Mouse (Mus musculus) CH12.LX (cell line): ENCODE results near the gene Smg6. TPM values are rescaled to one million over a fixed set of nuclear protein-coding genes. Genes with fewer than 3 reads are reported as not detected.

Experiments used
- DNase-seq: peaks from one replicate; pipeline ENCODE4 v3.0.0-alpha.2; 2013; ENCODE audit errors: extremely low read depth
- H3K27ac ChIP-seq: 2 replicates; pipeline ENCODE4 v1.5.1; 2012; ENCODE audit warnings: low read depth, mild to moderate bottlenecking, control low read depth, moderate library complexity; ENCODE audit not compliant: insufficient read depth
- H3K27me3 ChIP-seq: replicated peaks from 2 replicates; pipeline ENCODE3; 2012; ENCODE audit warnings: inconsistent platforms
- H3K36me3 ChIP-seq, 2 experiments: replicated peaks in 1 of 2; 2 replicates each; pipeline versions ENCODE3 to v1.6.1; 2012; ENCODE audit warnings: inconsistent platforms in 1 of 2, low read length in 1 of 2, mild to moderate bottlenecking in 1 of 2, mixed read lengths in 1 of 2, moderate library complexity in 1 of 2; ENCODE audit not compliant: control insufficient read depth in 1 of 2, insufficient read depth in 1 of 2
- H3K4me1 ChIP-seq, 2 experiments: 2 replicates each; pipeline ENCODE4 v1.6.1; 2012; ENCODE audit warnings: inconsistent platforms in 1 of 2, moderate library complexity in 1 of 2; ENCODE audit not compliant: insufficient read depth in 2 of 2, control insufficient read depth in 1 of 2
- H3K4me2 ChIP-seq: 2 replicates; pipeline ENCODE4 v1.6.1; 2012; ENCODE audit warnings: low read depth, mild to moderate bottlenecking, control low read depth; ENCODE audit not compliant: poor library complexity, insufficient read depth, severe bottlenecking
- H3K4me3 ChIP-seq, 3 experiments: fragments of 150-350 bp in 1 of 3; sonication (generic) in 1 of 3; replicated peaks in 1 of 3; 2 replicates each; pipeline versions ENCODE3 to v1.5.1; 2011 to 2012; ENCODE audit warnings: low read depth in 2 of 3, low read length in 2 of 3, mild to moderate bottlenecking in 2 of 3, moderate library complexity in 2 of 3, control low read depth in 1 of 3, improper control_type of control experiment in 1 of 3, inconsistent platforms in 1 of 3, mixed read lengths in 1 of 3; ENCODE audit not compliant: poor library complexity in 1 of 3
- H3K79me2 ChIP-seq: replicated peaks from 2 replicates; pipeline ENCODE4 v1.6.1; 2012; ENCODE audit warnings: mild to moderate bottlenecking, moderate library complexity; ENCODE audit not compliant: control insufficient read depth, poor library complexity, insufficient read depth, severe bottlenecking; ENCODE audit errors: extremely low read depth
- H3K9ac ChIP-seq: 2 replicates; pipeline ENCODE4 v1.6.1; 2012; ENCODE audit warnings: low read depth, mild to moderate bottlenecking, control low read depth, moderate library complexity; ENCODE audit not compliant: insufficient read depth
- H3K9me3 ChIP-seq: replicated peaks from 2 replicates; pipeline ENCODE3; 2012; ENCODE audit warnings: low read length, inconsistent platforms, mixed read lengths
- BHLHE40 ChIP-seq: IDR thresholded peaks from 2 replicates; pipeline ENCODE4 v1.6.1; 2011; ENCODE audit warnings: mild to moderate bottlenecking, low read depth, low read length, improper control_type of control experiment
- CTCF ChIP-seq, 2 experiments: IDR thresholded peaks in 1 of 2; conservative IDR thresholded peaks in 1 of 2; 2 replicates each; pipeline ENCODE4 v1.5.1; 2011 to 2012; ENCODE audit warnings: low read depth in 2 of 2, low read length in 2 of 2, improper control_type of control experiment in 1 of 2, inconsistent platforms in 1 of 2, mild to moderate bottlenecking in 1 of 2, moderate library complexity in 1 of 2
- EP300 ChIP-seq: IDR thresholded peaks from 2 replicates; pipeline ENCODE4 v1.6.1; 2011; ENCODE audit warnings: low read length, improper control_type of control experiment
- ETS1 ChIP-seq: conservative IDR thresholded peaks from 2 replicates; pipeline ENCODE4 v1.6.1; 2012; ENCODE audit warnings: low read depth, mild to moderate bottlenecking, inconsistent platforms, low read length, improper control_type of control experiment, moderate library complexity
- IRF4 ChIP-seq: IDR thresholded peaks from 2 replicates; pipeline ENCODE4 v1.6.1; 2014; ENCODE audit warnings: low read depth, mild to moderate bottlenecking, inconsistent platforms, low read length, improper control_type of control experiment
- MAZ ChIP-seq: IDR thresholded peaks from 2 replicates; pipeline ENCODE4 v1.6.1; 2012; ENCODE audit warnings: low read depth, mild to moderate bottlenecking, inconsistent platforms, low read length, improper control_type of control experiment, moderate library complexity
- PAX5 ChIP-seq: IDR thresholded peaks from 2 replicates; pipeline ENCODE4 v1.6.1; 2012; ENCODE audit warnings: low read length, inconsistent platforms, mixed read lengths
- ZKSCAN1 ChIP-seq: IDR thresholded peaks from 2 replicates; pipeline ENCODE4 v1.6.1; 2012; ENCODE audit warnings: low read depth, inconsistent platforms, low read length, improper control_type of control experiment, borderline replicate concordance
- ZNF384 ChIP-seq: IDR thresholded peaks from 2 replicates; pipeline ENCODE4 v1.6.1; 2012; ENCODE audit warnings: low read depth, low read length, improper control_type of control experiment, inconsistent platforms
- dilution Hi-C: fragments of 300-500 bp; cut with MboI; formaldehyde crosslinking; loops from 2 replicates; pipeline ENCODE4 v1.14.3; 2020; ENCODE audit warnings: low sequenced_read_pairs; ENCODE audit not compliant: extremely low pct_unique_long_range_greater_than_20kb, extremely low pct_ligation_motif_present
- in situ Hi-C: fragments of 300-500 bp; cut with MboI; formaldehyde crosslinking; loops from 3 replicates; pipeline ENCODE4 v1.14.3; 2019; ENCODE audit warnings: low sequenced_read_pairs, low pct_ligation_motif_present, low pct_unique_long_range_greater_than_20kb, mixed read lengths
- polyA plus RNA-seq: library from polyadenylated mRNA; unstranded; fragments of >175 nt; gene quantifications from 2 replicates; pipeline ENCODE4 v1.2.1, GENCODE M21; 2012; ENCODE audit warnings: low read depth; ENCODE audit not compliant: insufficient read length
- total RNA-seq, 2 experiments: library from RNA; depleted of rRNA; stranded (reverse); fragments of 300-350 nt in 1 of 2; fragments of >200 nt in 1 of 2; gene quantifications; 2 replicates each; pipeline ENCODE4 v1.2.3; 2012 to 2014

The Smg6 gene
- total and polyA plus RNA-seq, 3 experiments: 9.0 to 18.5 (median 12.1) TPM

DNA sequence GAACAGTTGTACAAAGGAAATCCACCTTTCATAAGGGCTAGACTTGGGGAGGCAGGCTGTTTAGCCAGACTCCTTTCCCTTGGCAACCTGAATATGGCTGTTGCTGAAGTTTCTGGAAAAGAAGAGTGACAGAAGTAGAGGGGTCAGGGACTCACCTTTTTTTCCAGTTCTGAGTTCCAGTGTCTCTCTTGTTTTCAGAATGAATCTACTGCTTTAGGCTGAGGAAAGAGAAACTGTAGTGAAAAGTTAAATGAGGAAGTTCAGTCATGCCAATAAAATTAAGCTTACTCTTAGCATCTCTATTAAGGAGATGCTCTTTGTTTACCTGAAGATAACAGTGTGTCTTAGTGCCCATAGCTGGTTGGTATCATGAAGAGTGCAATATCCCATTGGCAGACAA is 69.2 kb downstream of the Smg6 start:
- Histone ChIP-seq H3K9me3 (peaks cover 2% of the 10 kb centered on the region), H3K4me1 (peaks cover 17 to 63% of the 10 kb centered on the region in 2 experiments), H3K27ac (no peak overlapping the region), H3K27me3 (no peaks in the 10 kb centered on the region), H3K4me3 (no peak overlapping the region), H3K36me3 (peaks cover 8 to 51% of the 10 kb centered on the region in 2 experiments), H3K4me2 (no peak overlapping the region; the same call in 1 of the 2 replicates), H3K9ac (no peak overlapping the region), H3K79me2 (no peaks in the 10 kb centered on the region)
- in situ Hi-C loops: loop anchor here (25.0 kb wide), 1 partner anchor 292 kb away; no protein-coding TSS in a partner anchor
- TF ChIP-seq IRF4: peak; percentile 61; the same call in 1 of the 2 replicates
- peak; percentile 64 for TF ChIP-seq EP300
- TF ChIP-seq CTCF (conservative IDR thresholded peaks at IDR 0.05 in 1 of 2, IDR thresholded peaks at IDR 0.05 in 1 of 2; ENCODE audit: low read depth in 2 of 2, low read length in 2 of 2): no peak
- TF ChIP-seq BHLHE40: 0 out of 2 replicates have a peak, but pooled peaks have one; percentile 9
- no peak for DNase-seq
- dilution Hi-C loops: no loop called here

DNA sequence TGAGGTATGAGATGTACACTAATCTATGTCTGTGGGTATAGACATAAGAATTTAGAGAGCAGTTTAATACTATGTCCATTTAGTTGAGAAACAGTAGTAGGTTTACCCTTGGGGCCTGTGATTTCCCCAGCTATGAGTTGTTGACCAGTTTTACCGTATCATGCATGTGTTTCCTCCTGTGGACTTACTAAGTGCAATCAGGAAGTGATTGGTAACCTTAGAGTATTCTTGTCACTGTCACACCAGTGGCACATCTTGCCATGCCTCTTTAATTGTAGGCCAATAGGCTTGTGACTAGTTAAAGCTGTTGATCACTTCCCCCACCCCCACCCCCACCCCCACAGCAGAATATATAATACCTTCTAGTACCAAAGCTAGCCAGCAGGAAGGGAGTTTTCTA is 70.9 kb downstream of the Smg6 start:
- H3K9me3 ChIP-seq: peaks cover 2% of the 10 kb centered on the region
- dilution Hi-C loops (no loop called here), in situ Hi-C loops (loop anchor here (25.0 kb wide), 1 partner anchor 291 kb away; no protein-coding TSS in a partner anchor)
- H3K4me2 ChIP-seq: no peak overlapping the region
- H3K27ac ChIP-seq: no peak overlapping the region
- H3K36me3 ChIP-seq: peaks cover 2 to 35% of the 10 kb centered on the region in 2 experiments
- peaks cover 25 to 63% of the 10 kb centered on the region in 2 experiments for H3K4me1 ChIP-seq
- H3K4me3 ChIP-seq: no peak overlapping the region
- H3K9ac ChIP-seq: no peak overlapping the region
- H3K27me3 ChIP-seq: no peaks in the 10 kb centered on the region
- TF ChIP-seq ZNF384 (no peak), ZKSCAN1 (peak; percentile 63)
- DNase-seq: no peak
- H3K79me2 ChIP-seq: no peaks in the 10 kb centered on the region

DNA sequence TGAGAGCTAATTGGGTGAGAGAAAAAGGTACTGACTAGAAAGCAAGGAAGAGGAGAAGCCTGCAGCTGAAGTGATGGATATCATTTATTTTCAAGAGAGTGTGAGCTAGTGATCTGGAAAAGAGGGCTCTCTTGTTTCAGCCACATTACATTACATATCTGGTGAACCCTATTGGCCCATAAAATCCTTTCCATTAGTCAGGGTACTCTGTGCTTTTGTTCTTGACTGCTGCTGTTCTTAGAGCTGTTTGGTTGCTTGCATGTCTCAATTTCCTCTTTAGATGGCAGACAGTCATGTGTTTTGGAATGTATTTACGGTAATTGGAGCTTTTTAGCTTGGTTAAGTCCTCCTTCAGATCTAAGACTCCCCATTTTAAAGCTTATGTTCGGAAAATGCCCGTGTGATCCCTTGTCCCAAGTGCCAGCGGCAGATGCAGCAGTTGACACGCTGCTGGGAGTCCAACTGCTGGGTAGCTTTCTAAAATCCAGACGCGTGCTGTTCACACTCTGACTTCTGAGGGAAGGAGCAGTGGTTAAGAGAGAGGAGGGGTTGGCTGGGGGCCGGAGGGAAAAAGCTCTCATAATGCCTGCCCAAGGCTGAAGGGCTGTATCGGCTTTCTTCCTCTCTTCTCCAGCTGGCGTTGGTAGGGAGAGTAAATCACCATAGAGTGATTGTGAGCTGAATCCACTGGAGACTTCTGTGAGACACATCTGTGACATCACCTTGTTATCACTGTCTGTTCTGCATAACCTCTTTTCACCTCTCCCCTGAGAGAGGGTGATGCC is 75.4 kb downstream of the Smg6 start:
- peak overlapping the region in 1 of 3 experiments; percentile 5 for H3K4me3 ChIP-seq
- H3K27me3 ChIP-seq: no peaks in the 10 kb centered on the region
- H3K79me2 ChIP-seq: no peaks in the 10 kb centered on the region
- in situ Hi-C loops (no loop called here), dilution Hi-C loops (no loop called here)
- TF ChIP-seq PAX5: no peak
- peak; percentile 72 for TF ChIP-seq ETS1
- peak; percentile 45; the same call in 1 of the 2 replicates for TF ChIP-seq EP300
- no peak for TF ChIP-seq MAZ
- TF ChIP-seq BHLHE40: 0 out of 2 replicates have a peak, but pooled peaks have one; percentile 37
- H3K4me1 ChIP-seq: peaks cover 9 to 41% of the 10 kb centered on the region in 2 experiments
- H3K9ac ChIP-seq: no peak overlapping the region
- peaks cover 0 to 28% of the 10 kb centered on the region in 2 experiments for H3K36me3 ChIP-seq
- H3K4me2 ChIP-seq: peak overlapping the region; percentile 17
- DNase-seq: peak; percentile 75
- peaks cover 2% of the 10 kb centered on the region for H3K9me3 ChIP-seq
- H3K27ac ChIP-seq: peak overlapping the region; percentile 10; the same call in 1 of the 2 replicates
